Mouse (Mus musculus) left cerebral cortex, adult 9 months (tissue): ENCODE measurements at regions not wholly inside any gene's neighbourhood (a gene's known extent, or its start where the extent isn't known, plus 50 kb on each side); places are given as distances from the start of the nearest gene placed in this dataset.

Source experiments
- DNase-seq, 2 experiments: peaks; one replicate each; pipeline ENCODE4 v3.0.0; 2022; ENCODE audit warnings: low spot score in 2 of 2

DNA sequence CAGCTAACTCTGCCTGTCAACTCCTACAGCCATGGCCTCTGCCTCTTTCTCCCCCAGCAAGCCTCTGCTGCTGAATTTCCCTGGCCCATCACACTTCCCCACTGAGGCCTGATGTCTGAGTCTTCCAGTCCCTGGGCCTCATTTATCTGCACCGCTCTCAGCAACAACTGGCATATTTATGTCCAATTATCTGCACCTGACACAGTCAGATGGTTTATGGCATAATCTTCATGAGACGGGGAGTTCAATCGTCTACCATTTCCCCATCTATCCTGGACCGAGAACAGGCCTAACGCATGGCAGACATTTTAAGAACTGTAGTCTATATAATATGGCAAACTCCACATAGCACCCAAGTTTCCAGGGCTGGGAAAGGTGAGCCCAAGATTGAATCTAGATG, 1512.8 kb upstream of the Gm6569 start:
- no peak for DNase-seq

DNA sequence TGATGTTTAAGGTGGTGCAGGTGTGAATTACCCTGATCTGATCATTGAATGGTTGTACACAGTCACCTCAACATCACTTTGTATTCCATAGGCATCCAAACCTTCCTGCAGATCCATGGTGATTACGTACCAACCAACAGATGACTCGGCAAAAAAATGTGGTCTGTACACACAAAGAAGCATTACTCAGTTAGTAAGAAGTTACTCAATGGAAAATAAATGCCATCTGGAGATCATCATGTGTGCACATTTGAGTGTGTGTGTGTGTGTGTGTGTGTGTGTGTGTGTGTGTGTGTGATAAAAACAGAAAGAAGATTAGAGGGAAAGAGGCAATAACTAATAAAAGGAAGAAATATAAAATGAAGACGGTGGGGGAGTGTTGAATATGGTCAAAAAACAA, 1512.2 kb upstream of the Gm6569 start:
- DNase-seq, result no peak

DNA sequence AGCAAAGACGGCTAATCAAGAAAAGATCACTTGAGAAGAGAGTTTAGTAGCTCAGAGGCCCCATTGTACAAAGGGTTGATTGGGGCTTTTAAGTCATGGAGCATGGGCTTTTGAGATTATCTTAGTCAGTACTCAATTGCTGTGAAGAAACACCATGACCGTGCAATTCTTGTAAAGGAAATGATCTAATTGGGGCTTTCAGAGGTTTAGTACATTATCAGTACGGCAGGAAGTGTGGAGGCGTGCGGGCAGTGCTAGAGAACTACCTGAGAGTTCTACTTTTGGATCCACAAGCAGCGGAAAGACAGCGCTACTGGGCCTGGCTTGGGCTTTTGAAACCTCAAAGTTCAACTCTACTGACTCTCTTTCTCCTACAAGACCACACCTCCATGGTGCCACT, 1511.2 kb upstream of the Gm6569 start:
- no peak for DNase-seq

DNA sequence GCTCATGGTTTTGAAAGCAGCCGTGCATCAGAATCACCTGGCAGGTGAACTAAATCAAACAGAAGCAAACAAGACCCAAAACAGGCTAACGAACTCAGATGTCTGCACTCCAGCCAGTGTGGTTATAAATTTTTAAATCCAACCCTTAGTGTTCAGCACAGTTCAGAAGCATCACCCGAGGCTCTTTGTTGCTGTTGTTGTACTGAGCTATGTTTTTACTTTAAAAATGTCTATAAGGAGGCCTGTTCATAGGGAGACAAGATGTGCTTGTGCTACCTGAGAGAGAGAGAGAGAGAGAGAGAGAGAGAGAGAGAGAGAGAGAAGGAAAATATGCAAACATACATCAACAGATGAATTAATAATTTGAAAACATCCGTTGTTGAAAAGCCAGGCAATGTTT, 1503.1 kb upstream of the Gm6569 start:
- no peak for DNase-seq

DNA sequence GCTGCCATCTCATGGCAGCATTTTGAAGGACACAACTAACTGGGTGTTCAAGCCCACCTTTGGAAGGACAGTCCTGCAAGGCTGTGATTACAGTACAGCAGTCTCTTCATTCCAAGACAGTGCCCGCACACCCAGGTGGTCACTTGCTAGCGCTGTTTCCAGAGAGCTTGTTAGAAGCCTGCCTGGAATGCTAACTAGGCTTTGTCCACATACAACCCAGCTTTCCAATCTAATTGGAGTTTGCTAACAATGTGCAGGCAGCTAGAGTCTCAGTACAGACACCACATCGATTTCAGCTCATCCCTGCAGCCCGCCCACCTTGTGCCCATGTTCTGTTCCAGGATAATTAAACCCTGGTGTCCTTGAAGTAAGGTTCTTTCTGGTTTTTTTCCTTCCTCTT, 1499.9 kb upstream of the Gm6569 start:
- DNase-seq, result no peak

DNA sequence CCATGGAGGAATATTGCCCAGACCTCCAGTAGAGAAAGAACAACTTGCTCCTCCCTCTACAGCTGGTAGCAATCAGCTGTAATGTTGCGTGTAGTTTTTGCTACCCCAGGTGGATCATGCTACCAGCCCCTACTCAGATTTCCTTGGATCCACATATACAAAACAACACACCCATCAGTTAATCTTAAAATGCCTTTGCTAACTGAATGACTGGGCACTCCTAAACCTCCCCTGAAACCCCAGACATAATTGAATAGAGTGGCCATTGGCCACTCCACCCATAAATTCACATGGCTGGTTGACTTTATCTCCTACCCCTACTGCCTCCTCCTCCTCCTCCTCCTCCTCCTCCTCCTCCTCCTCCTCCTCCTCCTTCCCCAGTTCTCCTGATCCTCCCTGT, 1494.7 kb upstream of the Gm6569 start:
- no peak for DNase-seq

DNA sequence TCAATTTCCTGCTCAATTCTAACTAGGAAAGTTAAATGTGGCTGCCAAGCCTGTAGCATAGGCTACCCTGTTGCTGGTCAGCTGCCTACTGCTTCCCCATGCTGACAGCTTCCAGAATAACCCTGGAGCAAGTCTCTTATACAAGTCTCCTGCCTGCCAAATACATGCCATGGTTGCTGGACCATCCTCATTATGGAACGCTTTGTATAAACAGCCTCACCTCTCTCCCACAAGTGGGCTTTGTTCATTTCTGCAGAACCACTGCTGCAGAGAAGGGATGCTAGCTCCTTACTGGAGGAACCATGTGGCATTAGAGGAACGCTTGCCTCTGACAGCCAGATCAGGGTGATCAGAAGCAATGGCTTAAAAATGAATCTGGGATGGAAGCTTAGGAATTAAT, 1492.4 kb upstream of the Gm6569 start:
- no peak for DNase-seq

DNA sequence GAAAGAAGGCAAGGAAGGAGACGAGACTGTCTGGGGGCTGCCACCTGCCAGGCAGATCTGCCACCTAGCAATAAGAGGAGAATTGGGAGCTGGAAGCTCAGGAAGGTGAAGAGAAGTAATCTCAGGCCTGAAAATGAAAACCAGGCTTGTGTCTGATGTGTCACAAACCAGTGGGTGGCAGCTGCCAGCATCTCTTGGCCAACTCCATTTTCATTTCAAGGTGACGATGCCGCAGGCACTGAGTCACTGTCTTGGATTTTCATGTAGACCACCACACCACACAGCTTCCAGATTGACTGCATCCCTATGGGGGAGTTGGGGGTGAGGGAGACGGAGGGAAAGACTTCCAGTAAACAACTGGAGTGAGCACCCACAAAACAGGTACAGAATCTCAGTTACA, 1491.9 kb upstream of the Gm6569 start:
- DNase-seq, result peak in 1 of 2 experiments; percentile 25

DNA sequence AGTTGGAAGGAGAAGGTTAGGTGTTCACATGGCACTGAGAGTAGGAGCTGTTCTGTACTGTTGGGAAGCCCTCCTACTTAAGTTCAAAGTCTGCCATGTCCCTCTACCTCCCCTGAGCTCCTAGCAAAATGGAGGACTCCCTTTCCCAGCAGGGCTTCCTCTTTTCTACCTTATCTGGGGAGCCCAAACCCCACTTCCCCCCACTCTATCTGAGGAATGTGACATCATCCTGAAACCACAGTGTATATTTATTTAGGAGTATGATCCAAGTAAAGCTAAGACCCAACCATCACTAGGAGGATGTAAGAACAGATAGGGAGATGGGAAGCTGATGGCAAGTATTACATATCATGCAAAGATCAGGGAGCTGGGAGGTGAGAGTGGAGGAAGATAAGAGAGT, 1490.6 kb upstream of the Gm6569 start:
- DNase-seq, result no peak

DNA sequence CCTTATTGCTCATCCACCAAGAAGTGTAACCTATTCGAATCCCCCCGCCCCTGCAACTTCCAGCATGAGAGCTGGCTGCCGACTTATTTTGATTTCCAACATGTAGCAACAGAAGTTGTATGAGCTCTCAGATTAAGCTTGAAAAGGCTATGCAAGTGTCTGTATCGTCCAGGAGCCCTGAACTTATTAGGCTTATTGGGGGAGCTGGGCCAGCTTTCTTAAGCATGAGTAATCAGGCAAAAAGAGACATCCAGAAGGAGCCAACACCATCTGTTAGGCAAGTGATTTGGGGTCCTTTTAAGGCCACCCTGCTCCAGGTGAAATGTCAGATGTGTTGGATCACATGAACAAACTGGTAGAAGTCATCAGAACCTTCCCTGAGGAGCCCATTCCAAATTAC, 1481.0 kb upstream of the Gm6569 start:
- no peak for DNase-seq

DNA sequence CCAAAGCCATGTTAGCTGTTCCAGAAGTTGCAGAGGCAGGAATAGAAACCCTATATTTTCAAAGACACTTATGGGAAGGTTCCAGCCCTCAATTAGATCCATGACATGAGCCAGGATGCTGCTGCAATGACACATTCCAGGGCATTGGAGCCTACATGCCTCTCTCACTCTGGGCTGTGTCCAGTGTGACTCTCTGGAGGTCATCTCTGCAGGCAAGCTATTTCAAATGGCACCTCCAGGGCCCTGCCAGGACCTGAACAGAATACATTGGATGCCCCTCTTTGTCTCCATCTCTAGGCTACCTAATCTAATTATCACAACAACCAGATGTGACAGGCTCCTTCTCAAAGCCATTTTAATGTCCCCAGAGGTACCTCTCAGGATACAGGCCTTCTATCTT, 1478.7 kb upstream of the Gm6569 start:
- DNase-seq, result no peak

DNA sequence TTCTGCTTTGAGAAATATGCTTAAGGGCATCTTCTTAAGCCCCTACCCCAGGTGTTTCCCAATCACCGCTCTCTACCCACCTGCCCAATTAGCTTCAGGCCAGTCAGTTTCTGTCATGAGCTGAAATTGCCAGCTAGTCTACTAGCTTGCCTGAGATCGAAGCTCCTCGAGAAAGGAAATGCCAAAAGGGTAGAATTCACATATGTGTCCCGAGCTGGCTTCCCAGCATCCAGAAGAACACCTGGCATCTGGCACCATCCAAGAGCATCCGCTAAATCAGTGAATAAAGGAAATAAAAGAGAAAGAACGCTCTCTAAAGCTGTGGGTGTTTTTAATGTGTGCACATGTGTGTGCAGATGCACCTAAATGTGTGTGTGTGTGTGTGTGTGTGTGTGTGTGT, 1474.7 kb upstream of the Gm6569 start:
- DNase-seq, result peak in 1 of 2 experiments; percentile 20

DNA sequence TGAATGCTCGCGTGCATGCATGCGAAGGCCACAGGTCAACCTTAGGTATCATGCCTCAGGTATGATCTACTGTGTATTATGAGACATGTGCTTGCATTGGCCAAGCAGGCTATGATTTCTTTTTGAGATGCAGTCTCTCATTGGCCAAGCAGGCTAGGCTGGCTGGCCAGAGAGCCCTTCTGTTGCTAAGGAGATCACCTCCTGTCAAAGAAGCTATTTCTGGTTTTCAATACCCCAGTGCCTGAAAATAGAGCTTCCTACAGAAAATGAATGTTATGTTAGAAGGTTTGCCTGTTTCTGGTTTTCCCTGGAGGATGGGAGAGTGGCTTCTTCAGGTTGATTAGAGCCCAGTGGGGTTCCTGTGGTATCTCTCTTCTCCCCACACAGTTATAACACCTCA, 1474.3 kb upstream of the Gm6569 start:
- peak in 1 of 2 experiments; percentile 49 for DNase-seq

DNA sequence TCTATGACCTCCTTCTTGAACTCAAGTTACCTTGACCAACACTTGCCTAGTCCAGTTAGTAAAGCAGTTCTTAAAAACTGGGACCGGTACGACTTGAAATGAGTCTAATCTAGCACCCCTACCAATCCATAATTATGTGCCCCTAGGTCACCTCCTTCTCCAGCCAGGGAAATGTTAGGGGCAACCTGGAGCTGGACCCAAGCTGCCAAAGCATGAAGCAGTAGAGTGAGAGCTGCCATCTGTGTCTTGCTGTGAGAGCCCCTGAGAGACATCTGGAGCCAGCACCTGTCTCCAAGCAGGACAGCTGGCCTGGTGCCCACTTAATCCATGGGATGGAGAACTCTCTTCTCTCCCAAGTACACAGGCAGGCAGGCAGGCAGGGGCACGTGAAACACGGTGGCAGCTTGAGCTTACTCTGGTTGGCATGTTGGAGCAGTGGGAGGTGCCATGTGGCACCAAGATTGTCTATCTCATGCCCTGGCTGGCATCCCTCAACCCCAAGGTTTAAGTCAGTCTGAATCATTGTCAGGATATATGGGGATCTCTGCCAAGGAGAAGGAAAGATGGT, 1473.8 kb upstream of the Gm6569 start:
- DNase-seq, result peak in 1 of 2 experiments; percentile 33

DNA sequence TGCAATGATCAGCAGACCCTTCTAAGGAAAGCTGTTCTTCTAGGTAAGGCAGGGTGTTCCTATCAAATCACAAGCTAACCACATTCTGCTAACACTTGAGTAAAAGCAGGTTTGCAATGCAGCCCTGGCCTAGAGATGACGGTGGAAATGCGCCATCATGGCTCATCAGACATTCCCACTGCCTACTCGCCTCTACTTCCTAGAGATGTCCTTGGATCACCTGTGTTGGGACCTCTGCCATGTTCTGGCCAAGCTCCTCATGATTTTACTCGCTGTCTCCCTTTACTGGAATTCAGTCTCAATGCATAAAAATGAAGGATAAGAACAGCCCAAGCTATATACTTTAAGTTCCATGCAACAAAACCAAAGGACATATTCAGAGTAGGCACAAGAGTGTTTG, 1461.3 kb upstream of the Gm6569 start:
- DNase-seq, result no peak

DNA sequence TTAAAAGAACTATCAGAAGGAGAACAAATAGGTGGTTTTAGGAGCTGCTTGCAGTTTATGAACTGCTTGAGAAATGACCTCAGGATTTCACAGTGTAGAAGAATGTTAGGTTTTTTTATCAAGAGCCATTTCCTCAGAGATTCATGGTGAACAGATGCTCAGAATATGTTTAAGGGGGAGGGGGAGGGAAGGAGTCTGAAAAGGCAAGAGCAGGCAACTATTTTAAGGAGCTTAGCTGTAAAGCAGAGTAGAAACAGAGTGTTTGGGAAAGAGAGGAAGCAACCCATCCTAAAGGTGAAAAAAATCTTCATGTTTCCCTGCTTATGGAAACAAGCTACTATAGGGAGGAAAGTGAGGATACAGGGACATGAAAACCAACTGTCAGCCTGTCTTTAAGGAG, 1457.2 kb upstream of the Gm6569 start:
- peak in 1 of 2 experiments; percentile 17 for DNase-seq

DNA sequence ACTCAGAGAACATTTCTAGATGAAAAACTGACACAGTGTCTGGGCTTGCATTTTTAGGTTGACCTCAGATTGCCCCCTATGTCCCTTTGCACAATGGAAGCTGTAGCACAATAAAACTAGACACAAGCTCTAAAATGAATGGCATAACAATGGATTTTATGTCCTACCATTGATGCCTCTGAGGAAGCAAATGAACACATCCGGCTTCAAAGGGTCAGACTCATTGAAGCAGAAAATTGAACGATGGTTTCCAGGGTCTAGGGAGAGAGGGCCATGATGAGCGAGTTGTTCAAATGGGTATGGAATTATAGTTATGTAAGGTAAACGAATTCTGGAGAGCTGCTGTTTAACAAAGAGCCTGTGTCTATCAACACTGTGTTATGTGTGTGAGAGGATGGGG, 1455.1 kb upstream of the Gm6569 start:
- no peak for DNase-seq

DNA sequence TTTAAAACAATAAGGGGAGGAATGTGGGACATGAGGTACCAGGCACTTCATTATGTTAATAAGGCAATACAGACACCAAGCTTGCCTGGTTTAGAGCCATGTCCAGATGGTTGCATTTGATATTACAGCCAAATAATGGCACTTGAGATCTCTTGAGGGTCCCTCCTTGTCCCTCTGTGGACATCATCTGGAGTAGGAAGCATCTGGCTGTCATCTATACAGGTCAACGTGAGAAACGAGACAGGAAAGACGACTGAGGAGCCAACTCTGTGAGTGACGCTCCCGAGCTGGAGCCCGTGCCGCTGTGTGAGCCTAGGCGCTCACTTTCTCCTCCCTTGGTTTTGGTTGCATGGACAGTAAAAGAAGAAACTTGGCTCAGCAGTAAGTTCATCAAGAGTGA, 1453.2 kb upstream of the Gm6569 start:
- no peak for DNase-seq

DNA sequence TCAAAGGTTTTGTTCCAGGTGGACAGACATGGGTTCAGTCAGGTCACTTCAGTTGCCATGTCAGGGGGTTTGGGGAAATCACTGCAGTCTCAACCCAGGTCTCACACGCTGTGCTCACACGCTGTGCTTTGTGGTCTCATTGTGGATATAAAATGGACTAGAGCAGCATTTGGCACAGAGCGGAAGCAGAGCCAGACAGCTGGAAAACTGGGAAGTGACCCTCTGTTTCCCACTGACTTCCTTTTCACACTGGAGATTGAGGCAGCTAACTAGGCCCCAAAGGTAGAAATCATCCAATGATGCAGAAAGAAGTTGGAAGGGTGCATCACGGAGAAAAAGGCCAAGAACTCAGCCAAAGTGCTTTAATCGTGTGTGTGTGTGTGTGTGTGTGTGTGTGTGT, 1452.6 kb upstream of the Gm6569 start:
- no peak for DNase-seq

DNA sequence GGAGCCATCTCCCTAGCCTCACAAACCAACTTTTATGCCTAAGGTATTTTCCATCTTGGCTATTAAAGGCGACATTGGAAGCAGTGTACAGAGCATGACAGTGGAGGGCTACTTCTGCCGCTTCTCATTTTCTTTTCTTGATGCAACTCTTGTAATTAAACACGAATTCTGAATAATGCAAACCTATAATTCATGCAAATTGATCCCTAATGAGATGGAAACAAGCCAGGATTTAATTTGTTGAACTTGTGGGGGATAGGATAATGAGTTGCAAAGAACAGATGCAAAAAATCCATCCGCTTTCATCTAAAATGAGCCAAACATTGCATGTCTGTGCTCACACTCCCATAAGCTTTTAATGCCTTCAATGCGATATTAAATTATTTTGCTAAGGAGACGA, 1451.8 kb upstream of the Gm6569 start:
- no peak for DNase-seq

DNA sequence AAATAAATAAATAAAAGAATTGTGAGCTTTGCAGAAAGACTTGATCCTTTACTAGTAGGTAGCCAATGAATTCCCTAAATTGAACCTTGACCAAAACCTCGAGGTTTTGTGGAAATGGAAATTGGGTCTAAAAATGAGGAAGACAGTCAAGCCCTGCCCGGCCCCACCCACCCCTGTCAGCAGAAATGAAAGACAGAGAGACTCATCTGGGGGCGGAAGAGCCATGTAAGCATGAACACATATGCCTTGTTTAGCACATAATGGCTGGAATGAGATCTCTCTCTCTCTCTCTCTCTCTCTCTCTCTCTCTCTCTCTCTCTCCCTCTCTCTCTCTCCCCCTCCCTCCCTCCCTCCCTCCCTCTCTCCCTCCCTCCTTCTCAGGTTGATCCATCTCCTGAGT, 1451.3 kb upstream of the Gm6569 start:
- no peak for DNase-seq

DNA sequence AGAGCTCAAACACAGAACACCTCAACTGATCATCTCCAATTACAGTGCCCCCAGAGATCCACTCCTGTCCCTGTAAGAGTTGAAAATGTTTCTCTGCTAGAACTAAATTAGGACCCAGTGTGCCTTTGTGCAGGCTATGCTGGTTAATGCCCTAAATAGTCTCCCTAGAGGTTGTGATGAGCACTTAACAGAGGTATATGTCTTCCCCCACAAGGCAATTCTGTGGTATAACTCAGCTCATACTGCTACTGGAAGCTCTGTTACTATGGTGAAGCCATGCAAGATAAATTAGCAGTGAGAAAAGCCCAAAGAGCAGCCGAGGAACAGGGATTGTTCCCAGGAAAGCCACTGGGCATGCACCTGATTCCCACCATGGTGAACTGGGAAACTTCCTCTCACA, 1450.9 kb upstream of the Gm6569 start:
- no peak for DNase-seq

DNA sequence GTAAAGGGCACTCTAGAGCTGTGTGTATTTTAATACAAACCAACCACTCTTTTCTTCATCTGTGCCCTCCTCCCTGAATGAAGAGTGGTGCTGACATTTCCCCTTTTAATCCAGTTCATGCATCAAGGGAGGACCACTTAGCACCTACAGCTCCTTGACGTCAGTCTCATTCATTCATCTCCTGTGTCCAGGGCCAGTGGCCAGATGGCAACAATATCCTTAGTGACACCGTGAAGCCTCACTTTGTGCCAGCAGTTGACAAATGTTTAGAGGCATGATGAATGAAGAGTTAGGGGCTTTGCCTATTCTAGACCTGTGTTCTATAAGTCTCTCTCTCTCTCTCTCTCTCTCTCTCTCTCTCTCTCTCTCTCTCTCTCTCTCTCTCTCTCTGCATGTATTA, 1441.1 kb upstream of the Gm6569 start:
- DNase-seq, result no peak

DNA sequence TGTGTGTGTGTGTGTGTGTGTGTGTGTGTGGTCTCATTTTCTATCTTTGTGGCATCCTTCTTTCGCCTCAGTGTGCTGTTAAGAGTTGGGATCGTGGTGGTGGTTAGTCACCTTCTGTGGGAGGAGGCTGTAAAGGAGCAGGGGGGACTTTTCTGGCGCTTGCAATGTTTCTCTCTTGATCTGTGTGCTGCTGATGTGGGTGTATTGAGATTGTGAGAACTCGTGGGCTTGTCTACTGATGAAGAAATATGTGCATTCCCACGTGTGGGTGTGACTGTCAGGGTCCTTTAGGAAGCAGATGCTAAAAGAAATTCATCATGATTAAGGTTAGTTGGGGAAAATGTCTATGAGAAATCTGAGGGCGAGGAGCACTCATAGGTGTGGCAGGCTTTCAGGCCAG, 1422.4 kb upstream of the Gm6569 start:
- peak; percentile 74 to 79 for DNase-seq
